Mouse (Mus musculus): ENCODE data around the gene Vps11.
A peak's percentile ranks its signal among the peaks of the same experiment; 100 is the strongest.
"Not testable (repeated sequence)": the region's sequence is repeated elsewhere in the genome, so short reads cannot be mapped to it uniquely, and the experiment has no call there.

Vps11 gene

DNA sequence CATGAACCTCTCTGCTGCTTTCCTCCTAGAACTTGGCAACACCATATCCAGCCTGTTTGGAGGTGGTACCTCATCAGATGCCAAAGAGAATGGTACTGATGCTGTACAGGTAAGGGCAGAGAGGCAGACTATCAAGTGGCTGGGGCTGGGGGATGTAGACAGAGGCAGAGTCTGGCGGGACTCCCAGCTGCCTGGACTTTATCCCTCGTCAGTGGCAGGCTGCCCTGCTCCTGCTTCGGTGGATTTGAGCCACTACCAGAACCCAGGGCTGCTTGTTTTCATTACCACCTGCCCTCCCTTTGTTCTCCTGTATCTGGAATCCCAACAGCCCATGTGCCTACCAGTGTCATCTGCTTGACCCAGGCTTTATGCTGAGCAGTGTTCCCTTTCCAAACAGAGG lies 25.8 kb upstream of the Vps11 start:
- Histone ChIP-seq H3K36me3 (ENCODE audit: control insufficient read depth, insufficient read depth, low read length, poor library complexity, severe bottlenecking) (peaks cover 19% of the 10 kb centered on the region), H3K27me3 (ENCODE audit: control insufficient read depth, insufficient read depth, low read length, poor library complexity, severe bottlenecking) (no peaks in the 10 kb centered on the region)
- no peak for DNase-seq (ENCODE audit: low read depth, low spot score)

DNA sequence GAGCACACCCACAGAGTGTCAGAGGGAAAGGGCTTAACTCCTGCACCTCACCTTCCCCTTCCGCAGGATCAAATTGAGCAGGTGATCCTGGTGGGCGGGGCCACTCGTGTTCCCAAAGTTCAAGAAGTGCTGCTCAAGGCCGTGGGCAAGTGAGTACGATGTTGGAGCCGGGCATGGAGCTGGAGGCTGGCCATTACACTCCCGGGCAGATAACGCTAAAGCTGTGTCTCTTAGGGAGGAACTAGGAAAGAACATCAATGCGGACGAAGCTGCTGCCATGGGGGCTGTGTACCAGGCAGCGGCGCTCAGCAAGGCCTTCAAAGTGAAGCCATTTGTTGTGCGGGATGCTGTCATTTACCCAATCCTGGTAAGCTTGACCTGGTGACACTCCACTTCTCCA lies 23.1 kb upstream of the Vps11 start:
- DNase-seq (ENCODE audit: low read depth, low spot score): no peak

DNA sequence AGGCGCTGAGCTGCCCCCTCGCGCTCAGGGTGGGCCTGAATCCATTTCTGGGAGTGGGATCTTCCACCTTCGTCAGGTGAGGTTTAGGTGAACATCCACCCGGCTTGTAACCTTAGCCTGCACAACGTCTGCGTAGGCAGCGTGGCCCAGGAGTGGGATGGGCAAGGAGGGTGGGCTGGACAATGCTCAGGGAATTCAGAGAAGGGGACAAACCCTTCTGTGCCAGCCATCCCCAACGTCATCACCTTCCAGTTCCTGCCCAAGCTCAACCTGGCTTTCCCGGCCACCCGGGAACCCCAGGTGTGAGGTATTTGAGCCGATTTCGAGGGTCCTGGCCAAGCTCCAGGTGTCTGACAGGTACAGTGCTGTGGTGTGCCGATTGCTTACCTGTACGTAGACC lies 18.4 kb upstream of the Vps11 start:
- Histone ChIP-seq H3K36me3 (ENCODE audit: control insufficient read depth, insufficient read depth, low read length, poor library complexity, severe bottlenecking) (peaks cover 9% of the 10 kb centered on the region), H3K27me3 (ENCODE audit: control insufficient read depth, insufficient read depth, low read length, poor library complexity, severe bottlenecking) (no peaks in the 10 kb centered on the region)
- DNase-seq (ENCODE audit: low read depth, low spot score): no peak

More for the DNA sequence above, 23.1 kb upstream of the Vps11 start:
- no peaks in the 10 kb centered on the region for H3K27me3 ChIP-seq (ENCODE audit: control insufficient read depth, insufficient read depth, low read length, poor library complexity, severe bottlenecking)
- H3K36me3 ChIP-seq (ENCODE audit: control insufficient read depth, insufficient read depth, low read length, poor library complexity, severe bottlenecking): peaks cover 18% of the 10 kb centered on the region

DNA sequence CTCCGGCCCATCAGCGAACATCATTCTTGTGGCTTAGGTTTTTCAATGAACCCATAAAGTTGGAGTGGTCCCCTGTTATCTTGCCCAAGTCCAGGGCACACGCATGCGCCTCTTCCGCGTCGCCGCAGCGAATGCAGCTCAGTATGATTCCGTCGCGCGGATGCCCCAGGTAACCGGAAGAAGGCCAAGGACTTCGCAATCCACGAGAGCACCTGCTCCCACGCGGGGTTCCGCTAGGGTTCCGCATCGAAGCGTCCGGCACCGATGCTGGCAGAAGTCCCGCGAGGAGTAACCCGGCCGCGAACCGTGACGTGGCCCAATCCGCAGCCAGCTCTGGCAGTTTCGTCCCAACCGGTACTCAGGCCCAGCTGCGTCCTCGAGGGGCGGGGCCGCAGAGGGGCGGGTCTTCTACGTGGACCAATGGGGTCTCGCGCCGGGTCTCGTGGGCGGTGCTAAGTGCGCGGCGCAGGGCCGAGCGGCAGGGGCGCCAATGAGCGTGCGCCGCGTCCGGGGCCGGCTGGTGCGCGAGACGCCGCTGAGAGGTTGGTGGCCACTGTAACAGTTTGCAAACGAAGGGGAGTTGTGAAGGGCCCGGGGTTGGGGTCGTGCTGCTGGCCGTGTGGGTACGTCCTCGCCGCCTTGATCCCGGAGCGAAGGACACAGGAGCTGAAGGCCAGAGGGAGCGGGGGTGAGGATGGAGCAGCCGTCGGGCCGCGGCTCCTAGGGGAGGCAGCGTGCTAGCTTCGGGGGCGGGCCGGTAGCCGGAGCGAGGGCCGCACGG lies 17.8 kb upstream of the Vps11 start, which contains the start of gene Hyou1:
Gene Hyou1, plus strand, starts transcription at position 437 of the 781 bp plus-strand sequence.
- peaks cover 8% of the 10 kb centered on the region for H3K36me3 ChIP-seq (ENCODE audit: control insufficient read depth, insufficient read depth, low read length, poor library complexity, severe bottlenecking)
- H3K27me3 ChIP-seq (ENCODE audit: control insufficient read depth, insufficient read depth, low read length, poor library complexity, severe bottlenecking): no peaks in the 10 kb centered on the region
- peak; percentile 99 for DNase-seq (ENCODE audit: low read depth, low spot score)

DNA sequence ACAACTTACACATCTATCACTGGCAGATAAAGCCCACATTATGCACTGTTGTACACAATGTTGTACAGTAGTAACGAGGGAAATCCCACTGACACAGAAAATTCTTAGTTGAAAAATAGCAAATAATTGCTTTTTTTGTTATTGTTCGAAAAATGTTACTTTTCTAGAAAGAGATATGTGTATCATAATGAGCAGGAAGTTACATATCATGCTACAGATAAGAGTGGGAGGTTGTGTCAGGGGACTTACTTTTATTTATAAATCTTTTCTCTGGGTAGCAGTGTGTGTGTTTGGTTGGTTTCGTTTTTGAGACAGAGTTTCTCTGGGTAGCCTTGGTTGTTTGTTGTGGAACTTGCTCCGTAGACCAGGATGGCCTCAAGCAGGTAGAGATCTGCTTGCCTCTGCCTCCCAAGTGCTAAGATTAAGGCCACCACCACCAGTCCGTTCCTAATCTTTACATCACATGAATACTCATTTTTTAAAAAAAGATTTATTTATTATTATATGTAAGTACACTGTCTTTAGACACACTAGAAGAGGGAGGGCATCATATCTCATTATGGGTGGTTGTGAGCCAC lies 16.8 kb upstream of the Vps11 start:
- peaks cover 8% of the 10 kb centered on the region for H3K36me3 ChIP-seq (ENCODE audit: control insufficient read depth, insufficient read depth, low read length, poor library complexity, severe bottlenecking)
- peak; percentile 28 for DNase-seq (ENCODE audit: low read depth, low spot score)

DNA sequence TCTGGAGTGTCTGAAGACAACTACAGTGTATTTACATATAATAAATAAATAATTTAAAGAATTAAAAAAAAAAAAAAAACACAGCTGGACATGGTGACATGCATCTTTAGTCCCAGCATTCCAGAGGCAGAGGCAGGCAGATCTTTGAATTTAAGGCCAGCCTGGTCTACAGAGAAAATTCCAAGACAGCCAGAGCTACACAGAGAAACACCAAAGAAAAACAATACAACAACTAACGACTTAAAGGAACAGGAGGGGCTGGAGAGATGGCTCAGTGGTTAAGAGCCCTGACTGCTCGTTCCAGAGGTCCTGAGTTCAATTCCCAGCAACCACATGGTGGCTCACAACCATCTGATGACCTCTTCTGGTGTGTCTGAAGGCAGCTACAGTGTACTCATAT lies 15.9 kb upstream of the Vps11 start:
- H3K27me3 ChIP-seq (ENCODE audit: control insufficient read depth, insufficient read depth, low read length, poor library complexity, severe bottlenecking); H3K36me3 ChIP-seq (ENCODE audit: control insufficient read depth, insufficient read depth, low read length, poor library complexity, severe bottlenecking); DNase-seq (ENCODE audit: low read depth, low spot score): not testable (repeated sequence)

More for the DNA sequence above, 16.8 kb upstream of the Vps11 start:
- no peaks in the 10 kb centered on the region for H3K27me3 ChIP-seq (ENCODE audit: control insufficient read depth, insufficient read depth, low read length, poor library complexity, severe bottlenecking)

DNA sequence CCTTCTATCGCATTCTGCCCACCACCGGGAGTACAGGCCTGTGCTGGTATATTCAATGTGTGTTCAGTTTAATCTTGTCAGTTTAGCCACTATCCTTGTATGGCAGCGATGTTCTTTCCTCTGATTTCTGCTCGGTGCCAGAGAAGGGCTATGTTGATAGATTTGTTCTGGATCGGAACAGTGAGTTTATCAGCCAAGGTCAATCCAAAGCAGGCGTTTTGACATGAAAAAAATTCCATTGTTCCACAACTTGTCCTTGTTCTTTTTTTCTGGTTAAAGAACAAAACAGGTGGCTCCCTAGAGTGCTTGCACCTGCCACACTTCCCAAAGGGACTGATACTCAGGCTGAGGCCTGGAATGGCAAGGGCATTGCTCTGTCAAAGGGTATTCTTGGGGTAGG lies 14.7 kb upstream of the Vps11 start:
- DNase-seq (ENCODE audit: low read depth, low spot score): no peak
- H3K36me3 ChIP-seq (ENCODE audit: control insufficient read depth, insufficient read depth, low read length, poor library complexity, severe bottlenecking): peaks cover 3% of the 10 kb centered on the region
- H3K27me3 ChIP-seq (ENCODE audit: control insufficient read depth, insufficient read depth, low read length, poor library complexity, severe bottlenecking): no peaks in the 10 kb centered on the region

DNA sequence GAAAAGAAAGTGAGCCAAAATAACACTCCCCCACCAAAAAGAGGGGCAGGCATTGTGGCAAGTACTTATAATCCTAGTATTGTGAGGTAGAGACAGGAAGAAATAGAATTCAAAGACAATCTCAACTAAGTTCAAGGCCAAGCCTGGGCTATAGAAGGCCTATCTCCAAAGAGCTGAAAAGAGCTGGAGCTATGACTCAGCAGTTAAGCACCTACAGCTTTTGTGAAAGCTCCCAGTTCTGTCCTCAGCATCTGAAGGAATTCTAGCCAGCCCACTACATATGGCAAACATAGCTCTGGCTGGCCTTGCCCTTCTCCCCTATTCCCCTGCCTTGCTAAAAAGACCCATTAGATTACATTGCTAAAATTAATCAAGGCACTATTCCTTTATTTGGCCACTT lies 11.9 kb upstream of the Vps11 start:
- no peak for DNase-seq (ENCODE audit: low read depth, low spot score)
- no peaks in the 10 kb centered on the region for H3K36me3 ChIP-seq (ENCODE audit: control insufficient read depth, insufficient read depth, low read length, poor library complexity, severe bottlenecking)
- H3K27me3 ChIP-seq (ENCODE audit: control insufficient read depth, insufficient read depth, low read length, poor library complexity, severe bottlenecking): no peaks in the 10 kb centered on the region

DNA sequence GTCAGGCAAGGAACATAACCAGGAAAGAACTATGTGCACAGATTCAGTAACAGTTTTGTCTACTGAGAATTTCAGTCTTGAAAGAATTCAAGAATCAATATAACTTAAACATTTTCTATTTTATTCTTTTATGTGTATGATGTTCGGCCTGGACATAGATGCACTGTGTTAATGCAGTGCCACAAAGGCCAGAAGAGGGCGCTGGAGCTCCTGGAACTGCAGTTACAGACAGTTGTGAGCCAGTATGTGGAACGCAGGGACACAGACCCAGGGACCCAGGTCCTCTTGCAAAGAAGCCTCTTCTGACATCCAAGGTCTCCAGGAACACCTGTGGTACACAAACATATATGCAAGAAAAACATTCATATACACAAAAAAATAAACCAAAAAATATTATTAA lies 3.0 kb upstream of the Vps11 start:
- DNase-seq (ENCODE audit: low read depth, low spot score): peak; percentile 60
- H3K36me3 ChIP-seq (ENCODE audit: control insufficient read depth, insufficient read depth, low read length, poor library complexity, severe bottlenecking): no peaks in the 10 kb centered on the region; the same call in 1 of the 2 replicates
- H3K27me3 ChIP-seq (ENCODE audit: control insufficient read depth, insufficient read depth, low read length, poor library complexity, severe bottlenecking): no peaks in the 10 kb centered on the region

DNA sequence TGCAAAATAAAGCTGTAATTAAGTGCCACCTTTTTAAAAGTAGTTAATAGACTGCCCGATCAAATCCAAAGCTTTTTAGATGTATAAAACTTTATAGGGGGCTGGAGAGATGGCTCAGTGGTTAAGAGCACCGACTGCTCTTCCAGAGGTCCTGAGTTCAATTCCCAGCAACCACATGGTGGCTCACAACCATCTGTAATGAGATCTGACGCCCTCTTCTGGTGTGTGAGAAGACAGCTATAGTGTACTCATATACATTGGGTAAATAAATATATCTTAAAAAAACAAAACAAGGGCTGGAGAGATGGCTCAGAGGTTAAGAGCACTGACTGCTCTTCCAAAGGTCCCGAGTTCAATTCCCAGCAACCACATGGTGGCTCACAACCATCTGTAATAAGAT lies 461 bp upstream of the Vps11 start:
- not testable (repeated sequence) for H3K36me3 ChIP-seq (ENCODE audit: control insufficient read depth, insufficient read depth, low read length, poor library complexity, severe bottlenecking); DNase-seq (ENCODE audit: low read depth, low spot score); H3K27me3 ChIP-seq (ENCODE audit: control insufficient read depth, insufficient read depth, low read length, poor library complexity, severe bottlenecking)

DNA sequence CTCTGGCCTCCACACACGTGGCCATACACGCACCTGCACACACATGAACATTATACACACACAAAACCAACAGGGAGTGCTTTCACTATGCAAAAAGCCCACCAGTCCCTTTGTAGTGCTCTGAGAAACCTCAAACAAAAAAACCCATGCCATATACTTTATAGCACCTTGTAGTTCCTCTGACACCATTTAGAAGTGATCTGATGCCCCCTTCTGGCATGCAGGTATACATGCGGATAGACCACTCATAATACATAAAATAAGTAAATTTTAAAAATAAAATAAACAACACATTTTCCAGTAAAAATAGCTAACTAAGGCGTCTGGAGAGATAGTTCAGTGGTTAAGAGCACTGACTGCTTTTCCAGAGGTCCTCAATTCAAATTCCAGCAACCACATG lies 4.3 kb downstream of the Vps11 start:
- H3K27me3 ChIP-seq (ENCODE audit: control insufficient read depth, insufficient read depth, low read length, poor library complexity, severe bottlenecking): no peaks in the 10 kb centered on the region
- DNase-seq (ENCODE audit: low read depth, low spot score): peak; percentile 77

DNA sequence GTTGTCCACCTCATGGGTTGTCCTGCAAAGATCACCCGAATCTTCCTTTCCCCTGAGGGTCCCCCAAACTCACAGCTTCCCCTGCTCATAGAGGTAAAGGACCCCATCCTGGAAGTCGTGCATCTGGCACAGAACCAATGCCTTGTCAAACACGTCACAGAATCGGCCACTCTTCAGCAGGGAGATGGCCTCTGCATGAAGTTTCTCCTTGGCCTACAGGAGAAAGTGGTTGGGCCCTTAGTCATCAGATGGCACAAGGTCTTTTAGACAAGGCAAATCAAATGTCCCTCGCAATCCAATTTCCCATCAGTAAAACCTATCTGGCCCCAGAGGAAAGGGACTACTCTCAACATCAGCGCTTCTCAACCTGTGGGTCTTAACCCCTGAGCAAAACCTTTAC lies 8.3 kb downstream of the Vps11 start:
- Histone ChIP-seq H3K27me3 (ENCODE audit: control insufficient read depth, insufficient read depth, low read length, poor library complexity, severe bottlenecking) (no peaks in the 10 kb centered on the region), H3K36me3 (ENCODE audit: control insufficient read depth, insufficient read depth, low read length, poor library complexity, severe bottlenecking) (peaks cover 40% of the 10 kb centered on the region)
- DNase-seq (ENCODE audit: low read depth, low spot score): no peak

More for the DNA sequence above, 4.3 kb downstream of the Vps11 start:
- H3K36me3 ChIP-seq (ENCODE audit: control insufficient read depth, insufficient read depth, low read length, poor library complexity, severe bottlenecking): peaks cover 32% of the 10 kb centered on the region

DNA sequence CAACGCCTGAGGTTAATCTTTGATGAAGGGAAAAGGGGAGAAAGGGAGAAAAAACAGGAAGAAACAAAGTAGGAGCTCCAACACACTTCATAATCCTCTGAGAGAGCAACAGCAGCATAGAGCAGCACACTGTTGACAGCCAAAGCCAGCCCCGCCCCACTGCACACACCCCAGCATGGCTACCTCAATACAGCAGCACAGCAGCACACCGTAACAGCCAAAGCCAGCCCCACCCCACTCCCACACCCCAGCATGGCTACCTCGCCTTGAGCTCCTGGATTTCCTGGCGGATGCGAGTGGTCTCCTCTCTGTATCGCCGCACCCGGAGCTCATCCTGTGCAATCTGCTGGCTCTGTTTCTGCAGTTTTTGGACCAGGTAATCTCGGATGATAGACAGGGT lies 9.1 kb downstream of the Vps11 start:
- Histone ChIP-seq H3K27me3 (ENCODE audit: control insufficient read depth, insufficient read depth, low read length, poor library complexity, severe bottlenecking) (no peaks in the 10 kb centered on the region), H3K36me3 (ENCODE audit: control insufficient read depth, insufficient read depth, low read length, poor library complexity, severe bottlenecking) (peaks cover 41% of the 10 kb centered on the region)
- DNase-seq (ENCODE audit: low read depth, low spot score): no peak

DNA sequence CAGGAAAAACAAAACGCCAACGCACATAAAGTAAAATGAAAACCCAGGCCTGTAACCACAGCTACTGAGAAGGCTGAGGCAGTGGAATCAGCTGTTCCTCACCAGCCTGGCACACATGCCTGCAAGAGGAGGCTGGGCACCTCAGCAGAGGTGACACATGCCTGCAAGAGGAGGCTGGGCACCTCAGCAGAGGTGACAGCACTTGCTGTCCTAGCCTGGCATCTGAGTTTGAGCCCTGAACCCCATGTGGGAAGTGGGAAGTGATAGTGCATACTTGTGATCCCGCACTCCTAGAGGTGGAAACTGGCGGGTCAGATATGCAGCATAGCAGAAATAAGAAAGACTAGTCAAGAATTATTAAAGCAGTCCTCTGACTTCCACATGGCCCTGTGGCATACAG lies 10.1 kb downstream of the Vps11 start:
- Histone ChIP-seq H3K27me3 (ENCODE audit: control insufficient read depth, insufficient read depth, low read length, poor library complexity, severe bottlenecking) (no peaks in the 10 kb centered on the region), H3K36me3 (ENCODE audit: control insufficient read depth, insufficient read depth, low read length, poor library complexity, severe bottlenecking) (peaks cover 42% of the 10 kb centered on the region)
- no peak for DNase-seq (ENCODE audit: low read depth, low spot score)

DNA sequence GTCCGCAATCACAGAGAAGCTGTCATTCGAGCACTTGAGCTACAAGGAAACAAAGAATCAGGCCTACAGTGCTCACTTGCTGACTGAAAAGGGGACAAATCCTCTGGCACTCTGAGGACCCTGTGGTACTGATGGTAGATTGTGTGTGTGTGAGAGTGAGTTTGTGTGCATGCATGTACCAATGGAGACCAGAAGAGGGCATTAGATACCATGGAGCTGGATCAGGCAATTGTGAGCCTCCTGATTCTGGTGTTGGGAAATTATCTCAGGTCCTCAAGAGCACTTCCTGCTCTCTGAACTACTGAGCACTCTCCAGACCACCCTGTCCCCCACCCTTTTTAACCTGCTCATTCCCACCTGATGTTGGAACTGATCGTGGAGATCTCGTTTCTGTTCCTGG lies 12.9 kb downstream of the Vps11 start:
- no peak for DNase-seq (ENCODE audit: low read depth, low spot score)
- Histone ChIP-seq H3K36me3 (ENCODE audit: control insufficient read depth, insufficient read depth, low read length, poor library complexity, severe bottlenecking) (peaks cover 29% of the 10 kb centered on the region), H3K27me3 (ENCODE audit: control insufficient read depth, insufficient read depth, low read length, poor library complexity, severe bottlenecking) (no peaks in the 10 kb centered on the region)

All from splenic B cell, adult 2 months (primary cell).